Mouse (Mus musculus) splenic B cell, adult 2 months (primary cell): Measurements from ENCODE around the gene Ldb1.

ENCODE experiments used
- DNase-seq: peaks from one replicate; pipeline ENCODE4 v3.0.0-alpha.2; 2011; ENCODE audit warnings: low read depth, low spot score
- H3K27me3 ChIP-seq: 2 replicates; pipeline ENCODE4 v1.6.1; 2012; ENCODE audit warnings: mild to moderate bottlenecking, low read length, moderate library complexity, mixed read lengths; ENCODE audit not compliant: control insufficient read depth, poor library complexity, insufficient read depth, severe bottlenecking
- H3K36me3 ChIP-seq: 2 replicates; pipeline ENCODE4 v1.6.1; 2012; ENCODE audit warnings: mild to moderate bottlenecking, low read length, moderate library complexity, mixed read lengths; ENCODE audit not compliant: control insufficient read depth, poor library complexity, insufficient read depth, severe bottlenecking

Gene Ldb1

GRCm38 (mm10) chr19:45988238-45988637 is 56.8 kb downstream of the Ldb1 start:
- Histone ChIP-seq H3K27me3 (no peaks in the 10 kb centered on the region), H3K36me3 (no peaks in the 10 kb centered on the region)
- DNase-seq: no peak

GRCm38 (mm10) chr19:45984379-45984778 is 60.6 kb downstream of the Ldb1 start:
- Histone ChIP-seq H3K27me3 (no peaks in the 10 kb centered on the region), H3K36me3 (no peaks in the 10 kb centered on the region)

More at GRCm38 (mm10) chr19:45984379-45984778, 60.6 kb downstream of the Ldb1 start:
- DNase-seq: peak; percentile 32
